Mouse (Mus musculus) C2C12 (cell line): ENCODE data around the gene Aldh3b1.

Source experiments
- CEBPB ChIP-seq: IDR thresholded peaks from one replicate; pipeline ENCODE4 v1.6.1; 2011; ENCODE audit warnings: low read depth, mild to moderate bottlenecking, control low read depth, moderate library complexity
- CTCF ChIP-seq: IDR thresholded peaks from one replicate; pipeline ENCODE4 v1.5.1; 2011; ENCODE audit not compliant: control insufficient read depth, insufficient read depth, insufficient read length
- USF1 ChIP-seq: IDR thresholded peaks from one replicate; pipeline ENCODE4 v1.6.1; 2011; ENCODE audit warnings: low read depth, mild to moderate bottlenecking, control low read depth, moderate library complexity

DNA sequence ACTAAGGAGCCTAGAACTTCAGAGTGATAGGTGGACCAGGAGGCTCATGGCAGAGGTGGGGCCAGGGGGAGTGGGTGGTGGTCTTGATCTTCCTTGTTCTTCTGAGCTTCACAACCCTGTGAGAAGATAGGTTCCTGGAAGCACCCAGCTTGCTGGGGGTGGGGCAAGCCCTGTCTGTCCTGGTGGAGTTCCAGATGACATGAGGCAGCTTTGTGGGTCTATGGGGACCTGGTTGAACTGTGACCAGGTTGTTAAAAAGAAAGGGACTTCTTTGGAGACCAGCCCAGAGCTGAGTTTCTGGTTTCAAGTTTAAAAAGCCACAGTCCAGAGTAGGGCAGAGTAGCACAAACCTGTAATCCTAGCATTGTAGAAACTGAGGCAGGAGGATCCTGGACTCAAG lies 29.4 kb upstream of the Aldh3b1 start:
- TF ChIP-seq USF1, result no peak
- TF ChIP-seq CTCF, result no peak
- no peak for TF ChIP-seq CEBPB
